Mouse (Mus musculus): ENCODE measurements around the gene Cadps. TPM values are rescaled to one million over a fixed set of nuclear protein-coding genes. Genes with fewer than 3 reads are reported as not detected.
"Not testable (repeated sequence)": the region's sequence is repeated elsewhere in the genome, so short reads cannot be mapped to it uniquely, and the experiment has no call there.

Gene Cadps
- total RNA-seq, 2 experiments from 2014 or later = 0.08 TPM; not detected in 1

DNA sequence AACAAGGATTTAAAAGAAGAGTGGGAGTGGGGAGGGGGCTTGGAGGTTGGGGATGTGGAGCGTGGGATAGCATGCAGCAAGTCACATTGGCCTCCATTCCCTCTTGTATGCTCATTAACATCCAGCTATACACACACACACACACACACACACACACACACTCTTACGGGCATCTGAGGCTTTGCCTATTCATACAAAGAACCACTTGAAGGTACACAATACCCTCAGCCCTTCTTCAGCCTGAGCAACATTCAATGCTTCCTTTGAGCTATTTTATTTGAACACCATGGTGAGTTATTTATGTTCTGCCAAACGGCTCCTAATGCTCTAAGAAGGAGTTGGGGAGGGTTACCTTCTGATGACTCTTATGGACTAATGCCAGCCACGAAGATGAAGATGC is 227.6 kb downstream of the Cadps start:
- DNase-seq = no peak
- intact Hi-C loops (cut with DNase I) = no loop called here

DNA sequence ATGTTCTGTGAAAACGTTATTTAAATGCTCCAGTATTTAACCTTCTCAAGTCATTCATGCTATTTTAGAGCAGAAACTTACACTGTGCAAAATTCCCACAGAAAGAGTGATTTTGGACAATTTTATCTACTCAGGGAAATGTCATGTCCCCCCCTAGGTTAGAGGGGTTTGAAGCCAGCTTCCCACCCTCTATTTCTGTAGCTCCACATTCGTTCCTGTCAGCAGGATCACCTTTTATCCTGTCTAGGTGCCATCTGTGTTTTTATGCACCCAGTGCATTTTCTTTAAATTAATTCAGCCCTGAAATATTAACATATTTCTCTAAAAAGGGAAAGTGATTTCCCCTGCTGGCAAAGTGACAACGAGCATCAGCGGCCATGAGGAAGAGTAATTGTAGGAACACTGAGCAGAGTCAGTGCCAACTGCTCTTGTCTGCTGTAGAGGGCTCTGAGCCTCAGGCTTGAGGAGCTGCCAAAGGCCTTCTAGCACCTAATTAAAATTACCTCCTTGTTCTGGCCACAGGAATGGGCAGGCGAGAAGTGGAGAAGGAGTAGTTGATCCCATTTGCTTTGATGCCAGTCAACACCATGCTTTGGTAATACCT is 230.3 kb downstream of the Cadps start:
- intact Hi-C loops (cut with DNase I) = no loop called here

DNA sequence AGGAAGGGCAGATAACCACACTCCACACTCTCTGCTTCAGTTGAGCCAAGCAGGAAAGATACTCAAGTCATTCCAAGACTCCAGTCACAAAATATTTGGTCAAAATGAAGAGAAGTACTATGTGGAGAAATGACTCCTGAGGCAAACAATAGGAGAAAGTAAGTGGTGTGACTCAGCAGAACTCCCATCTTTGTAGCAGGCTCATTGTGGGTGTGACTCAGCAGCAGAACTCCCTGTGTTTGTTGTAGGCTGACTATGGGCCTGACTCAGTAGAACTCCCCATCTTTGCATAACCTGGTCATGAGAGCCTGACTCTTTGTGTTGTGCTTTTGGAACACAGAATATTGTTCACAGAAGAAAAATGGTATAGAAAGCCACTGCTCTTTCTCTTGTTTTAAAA is 231.1 kb downstream of the Cadps start:
- intact Hi-C loops (cut with DNase I) = no loop called here

More for the DNA sequence above, 230.3 kb downstream of the Cadps start:
- DNase-seq = no peak

DNA sequence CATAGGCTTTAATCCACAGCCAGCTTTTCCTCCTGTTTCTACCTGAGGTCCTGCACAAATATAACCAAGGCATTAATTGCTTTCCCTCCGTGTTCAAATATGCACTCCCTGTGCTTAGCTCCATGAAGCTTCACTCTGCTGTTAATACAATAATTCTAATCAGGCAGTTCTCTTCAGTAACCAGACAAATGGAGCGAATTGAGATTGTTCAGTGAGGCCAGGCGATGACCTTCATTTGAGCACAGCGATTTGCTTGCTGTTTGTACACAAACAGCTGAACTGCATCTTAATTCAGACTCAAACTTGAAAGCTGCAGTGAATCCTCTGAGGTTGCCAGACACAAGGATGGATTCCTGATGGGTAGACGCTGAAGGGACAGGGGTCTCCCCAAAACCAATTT is 239.3 kb downstream of the Cadps start:
- DNase-seq = no peak
- intact Hi-C loops (cut with DNase I) = no loop called here

More for the DNA sequence above, 231.1 kb downstream of the Cadps start:
- DNase-seq = no peak

DNA sequence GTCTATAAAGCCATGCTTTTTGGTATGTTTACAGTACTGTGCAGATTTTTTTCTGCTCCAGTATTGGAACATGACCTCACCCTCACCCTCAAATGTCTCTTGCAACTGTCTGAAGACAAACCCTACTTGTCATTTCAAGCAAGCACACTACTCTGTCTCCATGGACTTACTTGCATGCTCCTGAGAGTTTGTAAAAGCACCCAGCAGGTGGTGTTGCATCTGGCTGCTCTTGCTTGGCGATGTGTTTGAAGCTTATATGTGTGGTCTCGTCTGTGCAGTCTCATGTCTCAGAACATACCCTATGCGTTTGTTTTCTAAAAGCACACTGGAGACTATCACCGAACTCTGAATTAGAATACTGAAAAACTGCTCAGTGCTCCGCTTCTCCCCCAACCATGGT is 241.2 kb downstream of the Cadps start:
- no peak for DNase-seq
- intact Hi-C loops (cut with DNase I) = no loop called here

DNA sequence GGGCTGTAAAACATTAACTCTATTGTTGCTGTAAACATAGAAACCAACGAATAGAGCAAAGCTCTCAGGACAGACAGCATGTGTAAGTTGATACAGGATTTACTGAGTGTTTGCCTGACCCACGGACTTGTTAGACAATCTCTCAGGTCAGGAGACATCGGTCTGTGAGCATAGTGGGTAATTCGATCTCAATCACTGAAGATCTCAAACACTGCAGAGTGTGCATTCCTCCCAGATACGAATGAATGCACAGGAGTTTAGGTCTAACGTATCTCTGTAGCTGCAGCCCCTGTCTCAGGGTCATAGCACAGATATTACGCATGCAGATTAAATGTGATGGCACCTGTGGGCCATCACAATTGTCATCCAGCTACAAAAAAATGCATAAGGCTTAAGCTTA is 242.1 kb downstream of the Cadps start:
- intact Hi-C loops (cut with DNase I) = no loop called here
- no peak for DNase-seq

DNA sequence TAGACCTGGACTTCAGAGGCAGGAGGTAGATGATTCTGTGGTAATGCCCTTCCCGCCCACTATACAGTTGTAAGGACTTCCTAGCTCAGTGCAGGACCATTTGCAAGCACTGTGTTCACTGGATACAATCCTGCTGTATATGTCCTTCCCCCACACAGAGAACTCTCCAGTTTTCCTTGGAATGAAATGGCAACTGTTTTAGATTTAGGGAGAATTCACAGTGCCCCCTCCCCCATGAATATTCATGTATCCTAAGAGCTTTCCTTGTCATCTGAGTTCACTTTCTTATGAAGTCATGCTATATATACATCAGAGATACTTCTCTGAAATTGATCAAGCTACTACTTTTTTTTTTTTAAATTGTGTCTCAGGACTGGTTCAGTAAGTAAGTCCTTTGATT is 244.7 kb downstream of the Cadps start:
- no peak for DNase-seq
- intact Hi-C loops (cut with DNase I) = loop anchor here (10.0 kb wide), 2 partner anchors 777 to 1337 kb away; partner anchors contain the start of gene Gm281

DNA sequence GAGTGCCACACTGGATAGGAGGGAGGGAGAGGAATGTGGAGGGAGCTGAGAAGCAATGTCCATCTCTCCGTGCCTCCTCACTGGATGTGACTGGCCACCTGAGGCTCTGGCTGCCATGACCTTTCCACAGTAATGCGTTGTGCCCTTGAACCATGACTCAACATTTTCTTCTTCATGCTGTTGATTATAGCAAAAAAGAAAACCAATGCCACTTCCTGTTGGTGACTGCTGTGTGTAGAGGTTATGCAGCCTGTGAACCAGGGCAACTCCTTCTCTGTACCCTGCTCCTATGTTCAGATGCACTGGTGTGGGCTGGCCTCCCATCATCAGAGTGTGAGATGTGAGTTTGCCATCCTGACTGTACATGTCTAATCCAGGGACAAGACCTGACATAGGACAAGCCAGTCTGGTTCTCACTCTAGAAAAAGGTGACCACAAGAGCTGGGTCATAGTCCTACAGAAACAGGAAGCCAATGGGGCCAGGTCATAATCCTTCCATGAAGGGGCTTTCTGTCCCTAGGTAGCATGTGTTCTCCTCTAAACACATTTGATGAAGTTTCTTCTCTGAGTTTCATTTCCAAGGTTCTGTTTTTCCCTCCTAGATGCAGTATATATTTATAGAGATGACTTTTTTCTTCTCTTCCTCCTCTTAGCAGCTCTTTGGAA is 245.3 kb downstream of the Cadps start:
- no peak for DNase-seq
- intact Hi-C loops (cut with DNase I) = loop anchor here (10.0 kb wide), 2 partner anchors 777 to 1337 kb away; partner anchors contain the start of gene Gm281

DNA sequence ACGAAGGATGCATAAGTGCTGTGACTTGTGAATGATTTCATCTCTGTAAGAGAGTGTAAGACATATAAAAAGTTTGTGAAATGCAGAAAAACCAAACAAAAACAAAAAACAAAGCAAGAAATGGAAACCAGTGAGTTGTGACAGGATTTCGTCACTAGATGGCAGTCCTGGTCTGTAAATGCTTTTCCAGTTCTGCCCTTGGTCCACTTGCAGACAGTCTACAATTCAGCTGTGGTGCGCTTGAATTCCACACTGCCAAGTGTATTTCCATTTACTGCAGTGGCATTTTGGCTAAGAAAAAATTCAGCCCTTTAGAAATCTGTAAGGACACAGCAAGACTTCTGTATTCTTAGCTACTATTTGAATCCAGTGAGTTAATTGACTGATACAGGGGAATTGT is 247.8 kb downstream of the Cadps start:
- DNase-seq = peak; percentile 9 to 21
- intact Hi-C loops (cut with DNase I) = loop anchor here (1.0 to 10.0 kb wide), 5 partner anchors 624 to 1340 kb away; partner anchors contain the start of gene Gm281

DNA sequence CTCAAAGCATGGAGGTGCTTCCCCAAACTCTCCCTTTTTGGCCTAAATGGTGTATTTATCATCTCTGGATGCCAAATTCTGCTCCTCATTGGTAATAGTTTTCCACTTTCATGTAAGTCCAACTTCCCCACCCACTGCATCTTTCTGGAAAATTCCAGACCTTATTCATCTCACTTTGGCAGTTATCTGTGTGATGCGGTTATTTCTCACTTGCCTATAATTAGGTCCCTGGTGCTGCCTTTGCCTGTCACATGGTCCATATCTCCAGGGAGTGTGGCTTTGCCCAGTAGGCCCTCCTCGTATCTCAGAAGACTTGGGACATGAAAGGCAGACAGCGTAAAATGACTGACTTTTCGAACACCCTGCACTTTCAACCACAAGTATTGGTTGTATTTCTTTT is 248.5 kb downstream of the Cadps start:
- DNase-seq = no peak

DNA sequence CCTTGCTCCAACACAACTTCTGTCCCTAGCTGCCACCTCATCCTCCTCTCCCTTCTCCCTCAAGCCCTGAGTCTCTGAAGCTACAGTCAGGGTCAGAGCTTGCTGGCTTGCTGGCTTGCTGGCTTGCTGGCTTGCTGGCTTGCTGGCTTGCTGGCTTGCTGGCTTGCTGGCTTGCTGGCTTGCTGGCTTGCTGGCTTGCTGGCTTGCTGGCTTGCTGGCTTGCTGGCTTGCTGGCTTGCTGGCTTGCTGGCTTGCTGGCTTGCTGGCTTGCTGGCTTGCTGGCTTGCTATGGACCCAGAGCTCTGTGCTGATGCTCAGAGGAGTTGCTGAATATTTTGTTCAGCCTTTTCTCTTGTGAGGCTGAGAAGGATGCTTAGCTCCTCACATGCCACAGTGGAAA is 261.1 kb downstream of the Cadps start:
- intact Hi-C loops (cut with DNase I); DNase-seq: not testable (repeated sequence)

More for the DNA sequence above, 248.5 kb downstream of the Cadps start:
- intact Hi-C loops (cut with DNase I) = loop anchor here (2.0 to 10.0 kb wide), 3 partner anchors 624 to 1340 kb away; partner anchors contain the start of gene Gm281

DNA sequence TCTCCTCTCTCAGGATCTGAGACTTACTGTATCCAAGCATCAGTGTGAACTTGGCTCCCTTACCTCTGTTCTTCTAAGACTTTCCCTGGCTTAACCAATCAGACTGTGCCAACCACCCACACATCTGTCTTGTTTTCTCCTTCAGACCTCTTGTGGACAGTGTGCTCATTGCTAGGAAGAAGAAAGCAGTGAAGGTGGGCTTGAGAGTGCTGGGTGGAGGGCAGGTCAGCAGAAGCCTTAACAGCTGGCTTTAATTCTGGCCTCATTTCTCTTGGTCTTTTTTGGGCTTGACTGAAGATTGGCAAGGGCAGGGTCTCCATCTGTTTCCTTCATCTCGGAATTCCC is 262.7 kb downstream of the Cadps start:
- DNase-seq = no peak
- intact Hi-C loops (cut with DNase I) = no loop called here

DNA sequence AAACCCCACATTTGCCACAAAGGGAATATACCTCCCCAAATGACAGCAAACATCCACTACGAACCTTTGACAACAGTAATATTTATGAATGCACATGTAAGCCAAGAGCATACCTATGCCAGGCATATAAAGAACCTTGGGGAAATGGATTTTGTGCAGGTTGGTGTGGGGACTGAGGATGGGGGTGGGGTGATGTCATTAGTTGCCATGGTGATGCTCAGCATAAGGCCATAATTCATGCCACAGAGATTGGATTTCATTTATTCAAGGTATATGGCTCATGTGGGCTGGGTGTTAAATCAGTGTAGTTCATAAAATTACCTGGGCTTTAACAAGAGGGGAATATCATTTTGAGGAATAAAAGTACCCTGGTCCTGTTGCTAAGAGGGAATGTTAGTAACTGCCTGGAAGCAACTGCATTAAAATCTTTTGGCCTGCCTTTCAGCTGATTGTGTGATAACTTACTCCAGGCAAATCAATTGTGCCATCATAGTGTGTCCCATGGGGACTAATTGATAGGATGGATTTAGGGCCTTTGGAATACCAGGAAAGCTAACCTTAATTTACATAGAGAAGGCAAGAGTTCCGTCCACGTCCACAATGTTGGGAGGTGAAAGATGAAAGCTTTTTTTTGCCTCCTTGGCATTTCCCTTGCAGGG is 263.2 kb downstream of the Cadps start:
- DNase-seq = no peak
- intact Hi-C loops (cut with DNase I) = no loop called here

DNA sequence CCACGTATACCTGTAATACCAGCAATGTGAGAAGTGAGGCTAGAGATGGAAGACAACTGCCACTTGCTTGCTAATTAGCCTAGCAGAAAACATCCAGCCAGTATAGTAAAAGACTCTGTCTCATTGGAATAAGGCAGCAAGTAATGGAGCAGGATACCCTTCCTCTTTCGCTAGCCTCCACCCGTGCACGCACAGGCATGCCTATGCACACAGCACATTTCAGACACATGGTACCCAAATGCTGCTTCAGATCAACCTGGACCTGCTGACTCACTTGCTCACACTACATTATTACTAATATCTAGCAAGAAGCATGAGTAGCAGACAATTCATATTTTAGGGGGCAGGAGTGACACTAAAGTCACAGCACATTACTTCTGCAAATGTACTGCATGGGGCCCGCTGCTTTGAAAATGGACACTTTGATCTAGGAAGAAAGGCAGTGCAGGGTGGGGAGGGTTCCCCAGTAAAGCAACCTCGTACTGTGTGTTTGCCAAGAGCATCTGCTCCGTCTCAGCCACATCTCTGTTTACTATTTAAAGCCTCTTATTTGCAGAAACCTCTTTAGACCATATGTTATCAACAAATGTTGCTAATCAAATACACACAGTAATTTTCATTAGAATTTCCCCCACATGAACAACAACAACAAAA is 263.8 kb downstream of the Cadps start:
- DNase-seq = no peak
- intact Hi-C loops (cut with DNase I) = no loop called here

DNA sequence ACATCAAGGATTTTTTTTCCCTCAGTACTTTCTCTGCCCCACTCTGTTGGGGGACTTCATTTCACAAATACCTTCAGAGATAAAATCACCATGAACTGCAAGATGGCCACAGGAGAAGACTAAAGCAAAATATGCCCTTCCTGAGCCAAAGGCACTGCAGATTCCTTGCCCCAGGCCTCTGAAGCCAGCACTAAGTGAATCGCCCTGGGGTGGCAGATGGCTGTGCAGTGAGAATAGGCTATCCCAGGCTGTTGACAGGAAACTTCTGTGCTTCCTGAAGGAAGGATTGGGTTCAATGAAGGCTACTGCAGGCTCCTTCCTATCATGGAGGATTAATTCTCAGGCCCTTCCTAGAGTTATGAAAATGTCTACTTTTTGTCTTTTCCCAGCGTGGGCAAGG is 268.4 kb downstream of the Cadps start:
- intact Hi-C loops (cut with DNase I) = no loop called here
- no peak for DNase-seq

DNA sequence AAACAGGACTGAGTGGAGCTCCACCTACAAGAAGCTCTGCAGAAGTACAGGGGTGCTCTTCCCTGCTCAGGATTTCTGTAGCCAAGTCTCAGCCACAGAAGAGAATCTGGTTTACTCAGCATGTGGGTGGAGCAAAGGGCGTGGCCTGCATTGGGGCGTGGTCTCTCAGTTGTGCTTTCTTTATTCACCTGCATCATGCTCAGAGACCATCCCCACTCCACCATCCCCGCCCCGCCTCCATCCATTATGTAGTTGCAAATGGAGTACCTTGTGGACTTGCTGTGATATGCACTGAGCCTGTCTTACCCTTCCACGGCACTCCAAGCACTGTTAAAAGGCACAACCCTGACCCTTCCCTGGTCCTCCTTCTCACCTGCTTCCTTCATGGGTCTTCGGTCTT is 271.5 kb downstream of the Cadps start:
- intact Hi-C loops (cut with DNase I) = no loop called here
- no peak for DNase-seq

DNA sequence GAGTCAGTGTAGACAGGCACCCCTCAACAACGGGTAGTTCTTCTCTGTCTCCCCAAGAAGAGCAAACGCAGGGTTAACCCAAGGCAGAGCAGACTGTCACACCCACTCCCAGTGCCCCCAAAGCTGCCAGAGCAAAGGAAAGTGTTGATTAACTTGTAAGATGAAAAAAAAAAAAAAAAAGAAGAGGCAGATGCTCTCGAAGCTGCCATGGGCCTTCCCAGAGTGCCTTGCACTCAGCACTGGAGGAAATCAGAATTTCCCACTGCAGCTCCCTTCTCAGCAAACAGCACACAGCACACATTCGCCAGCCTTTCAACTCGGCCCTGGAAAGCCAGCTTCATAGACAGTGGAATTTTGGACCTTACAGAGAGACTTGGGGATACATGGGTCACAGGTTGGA is 271.9 kb downstream of the Cadps start:
- DNase-seq = no peak
- intact Hi-C loops (cut with DNase I) = no loop called here

DNA sequence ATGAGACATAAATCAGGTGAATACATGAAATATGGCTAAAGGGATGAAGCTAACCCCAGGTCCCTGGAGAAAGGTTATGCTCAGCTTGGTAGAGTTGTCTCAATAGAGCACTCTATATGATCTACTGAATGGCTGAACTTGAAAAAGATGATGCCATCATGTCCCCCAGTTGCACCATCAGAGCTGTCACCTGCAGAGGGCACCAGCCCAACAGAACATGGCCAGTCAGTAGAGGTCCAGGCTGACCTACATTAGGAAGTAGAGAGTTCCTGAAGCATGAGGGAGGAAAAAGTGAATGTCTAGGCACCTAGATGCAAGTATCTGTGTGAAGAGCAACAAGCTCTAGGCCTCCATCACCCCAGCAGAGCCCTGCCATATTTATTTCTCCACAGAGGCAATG is 273.6 kb downstream of the Cadps start:
- no peak for DNase-seq
- intact Hi-C loops (cut with DNase I) = no loop called here

DNA sequence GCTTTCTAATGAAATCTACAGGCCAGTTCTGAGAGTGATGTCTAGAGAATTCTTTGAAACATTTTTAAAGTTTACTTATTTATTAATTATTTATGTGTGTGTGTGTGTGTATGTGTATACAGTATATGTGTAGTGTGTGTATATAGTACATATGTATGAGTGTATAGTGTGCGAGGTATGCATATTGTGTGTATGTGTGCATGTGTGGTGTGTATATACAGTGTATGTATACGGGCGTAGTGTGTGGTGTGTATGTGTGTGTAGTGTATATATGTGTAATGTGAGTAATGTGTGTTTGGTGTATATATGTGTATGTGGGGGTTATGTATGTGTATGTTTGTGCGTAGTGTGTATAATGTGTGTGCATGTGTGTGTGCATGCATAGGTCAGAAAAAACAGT is 275.4 kb downstream of the Cadps start:
- no peak for DNase-seq
- intact Hi-C loops (cut with DNase I) = no loop called here

DNA sequence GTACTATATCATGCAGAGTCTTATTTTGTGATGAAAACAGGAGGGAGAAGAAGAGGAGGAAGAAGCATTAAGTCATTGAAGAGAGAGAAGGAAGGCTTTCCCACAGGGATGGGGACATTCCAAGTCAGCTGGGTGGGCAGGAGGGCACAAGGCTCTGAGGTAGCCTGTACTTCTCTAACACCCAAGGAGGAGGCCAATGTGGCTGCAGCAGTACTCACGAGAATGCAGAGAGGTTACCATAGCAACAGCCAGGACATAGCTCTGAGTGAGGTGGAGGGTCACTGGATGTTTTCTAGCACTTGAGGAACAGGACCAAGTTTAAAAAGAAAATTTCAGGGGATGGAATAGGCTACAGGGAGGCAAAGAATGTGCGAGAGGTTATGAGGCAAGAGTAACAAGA is 281.1 kb downstream of the Cadps start:
- DNase-seq = no peak

DNA sequence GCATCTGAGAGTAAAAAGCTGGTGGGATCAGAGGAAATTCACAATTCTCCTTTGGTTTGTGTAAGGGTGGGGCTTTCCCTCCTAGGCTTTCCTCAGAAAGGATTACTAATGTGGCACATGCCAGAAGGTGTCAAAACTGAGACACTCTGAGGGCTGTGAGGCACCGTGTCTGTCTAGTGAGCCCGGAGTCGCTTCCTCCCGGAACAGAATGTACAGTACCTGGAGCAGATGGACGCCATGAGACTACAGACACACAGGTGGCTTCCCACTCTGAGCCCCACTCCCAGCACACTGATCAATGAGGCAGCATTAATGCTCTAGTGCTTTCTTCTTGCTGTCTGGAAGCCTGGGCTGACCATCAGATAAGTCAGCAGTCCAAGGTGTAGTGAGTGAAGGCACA is 283.8 kb downstream of the Cadps start:
- intact Hi-C loops (cut with DNase I) = loop anchor here (10.0 kb wide), 1 partner anchor 144 kb away; no protein-coding TSS in a partner anchor
- no peak for DNase-seq

More for the DNA sequence above, 281.1 kb downstream of the Cadps start:
- intact Hi-C loops (cut with DNase I) = no loop called here

Measured in heart, postnatal 36 days (tissue).